Mouse (Mus musculus) ES-Bruce4 (cell line): Measurements from ENCODE around the gene Plod1.

Experiments used
- CTCF ChIP-seq: IDR thresholded peaks from one replicate; pipeline ENCODE4 v1.8.1; 2011; ENCODE audit warnings: low read depth, low read length
- EP300 ChIP-seq: IDR thresholded peaks from 2 replicates; pipeline ENCODE4 v1.6.1; 2011; ENCODE audit warnings: low read depth, low read length; ENCODE audit not compliant: insufficient read depth
- POLR2A ChIP-seq: IDR thresholded peaks from one replicate; pipeline ENCODE4 v1.8.1; 2011; ENCODE audit warnings: low read length; ENCODE audit not compliant: insufficient read depth

- TF ChIP-seq CTCF (no peak), POLR2A (no peak), EP300 (no peak)
Observed at GRCm38 (mm10) chr4:147934134-147934533, 2.4 kb downstream of the Plod1 start.
